Mouse (Mus musculus) 3134 (cell line): Measurements from ENCODE around the gene Cntnap2.
"Not testable (repeated sequence)": the region's sequence is repeated elsewhere in the genome, so short reads cannot be mapped to it uniquely, and the experiment has no call there.

Source experiments
- DNase-seq: peaks from one replicate; pipeline ENCODE4 v3.0.0-alpha.2; 2011; ENCODE audit warnings: low spot score; ENCODE audit not compliant: insufficient read length; ENCODE audit errors: extremely low read depth

The Cntnap2 gene

GRCm38 (mm10) chr6:46201828-46202227 lies 1142.7 kb downstream of the Cntnap2 start:
- no peak for DNase-seq

- DNase-seq, result no peak
Measured at GRCm38 (mm10) chr6:46205531-46205930, 1146.4 kb downstream of the Cntnap2 start.

- DNase-seq, result no peak
Measured at GRCm38 (mm10) chr6:46232889-46233288, 1173.7 kb downstream of the Cntnap2 start.

- no peak for DNase-seq
Measured at GRCm38 (mm10) chr6:46240349-46240748, 1181.2 kb downstream of the Cntnap2 start.

DNA sequence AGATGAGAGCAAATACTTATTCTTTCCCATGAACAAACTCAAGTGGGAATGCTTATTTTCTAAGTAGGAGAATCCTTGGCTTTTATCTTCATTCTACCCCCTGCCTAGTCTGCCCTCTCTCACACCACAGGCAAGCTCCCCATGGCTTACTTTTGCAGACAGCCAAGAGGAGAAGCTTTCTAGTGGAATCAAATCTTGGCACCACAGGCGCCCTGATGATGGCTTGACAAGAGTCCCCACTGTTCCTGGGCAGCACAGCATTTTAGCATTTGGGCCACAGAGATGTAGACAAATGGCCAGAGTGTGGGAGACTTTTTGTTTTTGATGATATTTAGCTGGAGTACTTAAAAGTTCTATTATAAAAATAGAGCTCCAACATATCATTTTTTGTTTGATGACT lies 1204.0 kb downstream of the Cntnap2 start:
- no peak for DNase-seq

DNA sequence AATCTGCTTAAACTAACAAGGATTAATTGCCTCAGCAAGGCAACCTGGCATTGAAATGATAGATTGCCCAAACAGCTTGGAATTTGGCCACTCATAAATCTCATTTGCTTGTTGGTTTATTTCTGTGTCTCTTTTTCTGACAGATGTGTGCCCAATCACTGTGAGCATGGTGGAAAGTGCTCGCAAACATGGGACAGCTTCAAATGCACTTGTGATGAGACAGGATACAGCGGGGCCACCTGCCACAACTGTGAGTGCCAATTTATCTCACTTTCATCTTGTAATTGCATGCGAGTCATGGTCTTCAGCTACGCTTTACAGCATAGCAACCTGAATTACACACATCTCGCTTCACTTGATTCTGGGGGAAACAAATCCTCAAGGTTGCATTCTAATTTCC lies 1287.8 kb downstream of the Cntnap2 start:
- no peak for DNase-seq

GRCm38 (mm10) chr6:46361091-46361490 lies 1301.9 kb downstream of the Cntnap2 start:
- DNase-seq, result no peak

GRCm38 (mm10) chr6:46362156-46362555 lies 1303.0 kb downstream of the Cntnap2 start:
- DNase-seq, result no peak

DNA sequence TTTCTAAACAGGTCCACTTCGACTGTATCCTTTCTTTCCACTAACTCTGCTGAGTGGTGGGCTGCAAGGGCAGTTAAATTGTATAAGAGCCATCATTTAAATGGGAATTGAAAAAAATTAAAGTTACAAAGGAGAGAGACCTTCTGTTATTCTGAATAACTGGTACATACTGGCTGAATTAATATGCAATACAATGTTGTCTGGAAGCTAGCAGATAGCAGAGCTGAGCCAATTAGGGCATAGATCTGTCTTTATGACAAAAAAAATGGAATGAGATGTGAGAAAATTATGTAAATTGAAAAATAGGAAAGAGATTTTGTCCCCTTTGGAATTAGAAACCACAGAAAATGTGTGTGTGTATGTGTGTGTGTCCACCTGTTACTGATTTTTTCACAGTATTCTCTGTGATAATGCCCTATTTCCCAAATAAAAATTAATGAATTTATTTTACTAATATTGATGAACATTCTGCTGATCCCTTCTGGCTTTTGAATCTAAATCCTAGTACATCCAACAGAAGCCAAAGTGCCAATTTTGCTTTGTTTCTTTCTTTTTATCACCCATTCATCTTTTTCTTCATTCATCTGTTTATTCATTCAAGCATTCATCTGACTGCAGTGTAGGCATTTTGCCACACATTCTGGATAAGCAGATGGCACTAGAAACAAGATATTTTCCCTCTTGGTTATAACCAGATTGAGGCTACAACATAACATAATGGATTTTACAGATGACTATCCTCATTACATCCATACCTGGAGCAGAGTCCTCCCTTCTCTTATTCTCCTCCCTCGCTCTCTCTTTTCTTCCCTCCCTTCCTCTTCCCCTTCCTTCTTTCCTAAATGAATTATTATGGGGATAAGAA lies 1339.8 kb downstream of the Cntnap2 start:
- no peak for DNase-seq

DNA sequence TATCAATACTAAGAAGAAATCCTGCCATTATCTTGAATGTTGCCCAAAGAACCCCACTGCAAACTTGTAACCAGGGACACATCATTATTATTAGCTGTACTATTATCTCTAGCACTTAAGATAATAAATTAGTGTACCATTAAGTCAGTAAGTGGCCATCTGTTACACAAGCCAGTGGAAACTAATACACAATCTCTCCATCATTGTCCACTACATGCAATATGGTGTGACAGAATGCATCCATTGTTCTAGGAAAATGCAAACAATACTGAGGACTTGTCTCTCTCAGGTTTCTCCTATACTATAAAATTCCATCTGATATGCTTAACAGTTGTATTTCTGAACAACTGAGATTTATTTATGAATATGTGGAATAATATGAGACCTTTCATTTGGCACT lies 1355.0 kb downstream of the Cntnap2 start:
- no peak for DNase-seq

DNA sequence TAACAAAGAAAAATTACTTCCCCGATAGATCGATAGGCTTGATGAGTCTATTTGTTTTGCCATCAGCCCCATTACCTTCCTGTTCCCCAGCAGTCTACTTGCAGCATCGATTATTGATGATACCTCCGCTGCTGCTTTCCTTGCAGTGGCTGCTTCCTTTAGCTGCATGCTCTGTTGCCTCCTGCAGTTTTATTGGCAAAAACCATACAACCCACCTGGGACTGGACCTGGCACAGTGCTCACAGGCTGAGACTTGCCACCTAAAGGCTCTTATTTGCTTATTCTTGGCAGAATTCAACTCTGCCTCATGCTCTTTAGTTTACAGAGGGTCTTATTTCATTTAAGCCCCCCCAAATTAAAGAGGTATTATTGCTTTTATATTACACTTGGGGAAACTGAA lies 1355.4 kb downstream of the Cntnap2 start:
- no peak for DNase-seq

GRCm38 (mm10) chr6:46419827-46420226 lies 1360.7 kb downstream of the Cntnap2 start:
- DNase-seq, result no peak

GRCm38 (mm10) chr6:46420349-46420748 lies 1361.2 kb downstream of the Cntnap2 start:
- DNase-seq, result no peak

- DNase-seq, result no peak
Measured at GRCm38 (mm10) chr6:46428231-46428630, 1369.1 kb downstream of the Cntnap2 start.

DNA sequence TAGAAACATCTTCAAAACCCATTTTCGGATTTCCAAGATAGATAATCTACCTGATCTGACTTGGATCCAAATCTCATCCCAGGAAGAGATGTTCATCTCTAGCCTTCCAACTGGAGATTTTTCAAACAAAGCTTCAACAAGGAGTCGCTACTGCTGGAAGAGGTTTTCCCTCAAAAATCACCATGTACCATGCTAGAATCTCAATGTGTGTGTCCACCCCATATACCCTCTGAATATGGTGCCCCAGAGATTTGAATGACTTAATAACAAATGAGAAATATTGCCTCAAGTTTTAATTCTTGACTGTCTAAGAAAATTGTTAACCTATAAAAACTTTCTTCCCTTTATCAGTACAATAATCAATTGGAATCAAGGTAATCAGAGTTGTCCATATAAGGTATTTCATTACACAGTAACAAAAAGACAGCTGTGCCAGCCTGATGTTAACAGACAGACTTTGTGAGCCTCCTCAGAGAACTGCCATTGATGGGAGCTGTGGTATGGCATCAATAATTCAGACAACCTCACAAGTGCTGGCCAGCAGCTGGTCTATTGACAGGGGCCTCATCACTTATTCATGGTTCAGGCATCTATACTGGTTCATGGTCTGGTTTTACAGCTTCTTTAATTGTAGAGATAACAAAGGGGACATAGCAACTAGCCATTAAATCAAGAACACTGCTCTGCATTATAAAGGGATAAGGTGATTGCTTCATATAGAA lies 1391.9 kb downstream of the Cntnap2 start:
- no peak for DNase-seq

DNA sequence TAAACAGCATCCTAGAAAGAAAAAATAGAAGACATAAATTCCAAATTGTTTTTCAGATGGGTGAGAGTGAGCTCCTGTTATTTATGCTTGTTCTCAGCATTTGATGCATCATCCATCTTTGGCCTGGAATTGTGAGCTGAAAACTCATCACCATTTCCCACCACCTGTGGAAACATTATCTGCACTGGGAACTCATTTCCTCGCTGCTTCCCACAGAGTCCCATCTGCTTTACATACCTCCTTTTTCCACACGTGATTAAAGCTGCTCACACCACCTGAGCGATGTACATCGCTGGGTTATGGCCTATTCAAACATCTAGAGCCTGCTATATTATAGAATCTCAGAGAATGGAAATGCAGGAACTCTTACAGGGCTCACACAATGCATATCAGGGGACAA lies 1413.5 kb downstream of the Cntnap2 start:
- no peak for DNase-seq

DNA sequence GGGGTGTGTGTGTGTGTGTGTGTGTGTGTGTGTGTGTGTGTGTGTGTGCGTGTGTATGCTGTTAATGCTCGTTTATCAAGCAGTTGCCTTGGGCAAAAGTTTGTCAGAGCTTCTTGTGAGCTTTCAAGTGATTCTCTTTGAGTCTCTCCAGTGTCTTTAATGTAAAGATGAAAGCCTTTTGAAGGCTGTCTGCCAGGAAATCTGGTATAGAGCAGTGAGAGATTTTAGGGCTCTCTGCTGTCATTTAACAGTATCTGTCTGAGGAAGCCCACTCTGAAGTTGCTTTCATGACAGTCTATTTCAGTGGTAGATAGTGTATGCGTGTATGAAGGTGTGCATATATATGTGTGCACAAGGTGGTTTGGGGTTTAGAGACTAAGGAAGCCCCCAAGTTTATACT lies 1425.2 kb downstream of the Cntnap2 start:
- no peak for DNase-seq

DNA sequence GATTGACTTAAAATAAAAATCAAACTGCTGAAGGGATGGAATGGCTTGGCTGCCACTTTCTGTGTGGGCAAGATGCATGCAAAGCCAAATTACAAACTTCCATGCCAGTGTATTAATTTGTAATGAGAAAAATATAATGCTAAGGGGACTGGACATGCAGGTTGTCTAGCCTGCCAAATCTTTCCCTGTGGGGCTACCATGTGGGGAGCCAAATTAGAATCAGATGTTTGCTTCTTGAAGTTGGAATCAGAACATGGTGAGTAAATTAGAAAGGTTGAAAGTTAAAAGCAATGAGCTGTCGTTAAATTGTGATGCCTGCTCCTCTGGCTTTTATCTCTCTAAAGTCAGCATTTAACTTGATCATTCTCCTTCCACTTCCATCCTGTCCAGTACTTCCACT lies 1443.6 kb downstream of the Cntnap2 start:
- no peak for DNase-seq

DNA sequence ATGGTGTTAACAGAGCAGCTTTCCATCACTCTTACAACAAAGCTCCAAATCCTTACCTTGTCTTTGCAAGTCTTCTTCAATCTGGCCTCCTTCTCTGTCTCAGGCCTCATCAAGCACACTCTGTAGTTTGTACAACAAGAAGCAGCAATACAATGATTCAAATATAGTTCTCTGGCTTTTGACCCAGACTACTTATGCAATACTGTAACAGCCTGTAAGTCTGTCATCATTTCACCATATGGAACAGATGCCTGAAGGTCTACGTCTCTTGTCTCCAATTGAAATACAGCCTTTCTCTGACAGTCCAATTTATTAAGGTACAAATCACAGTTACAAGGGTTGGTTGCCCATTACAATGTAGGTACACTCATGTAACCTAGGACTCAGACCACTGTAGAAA lies 1453.7 kb downstream of the Cntnap2 start:
- DNase-seq, result no peak

GRCm38 (mm10) chr6:46537586-46537985 lies 1478.4 kb downstream of the Cntnap2 start:
- DNase-seq, result not testable (repeated sequence)

DNA sequence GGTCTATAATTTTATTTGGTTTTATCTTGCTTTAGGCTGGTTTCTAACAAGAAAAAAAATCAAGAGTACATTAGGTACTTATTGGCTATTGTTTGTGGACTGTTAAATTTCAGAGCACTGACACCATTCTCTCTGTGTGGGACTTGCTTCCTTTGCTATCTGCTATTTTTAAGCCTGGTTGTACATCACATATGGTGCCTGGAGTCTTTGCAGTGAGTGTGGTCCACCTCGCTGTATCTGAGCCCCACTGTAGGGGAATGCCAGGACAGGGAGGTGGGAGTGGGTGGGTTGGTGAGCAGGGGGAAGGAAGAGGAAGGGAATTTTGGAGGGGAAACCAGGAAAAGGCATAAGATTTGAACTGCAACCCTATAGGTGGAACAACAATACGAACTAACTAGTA lies 1504.3 kb downstream of the Cntnap2 start:
- DNase-seq, result no peak

GRCm38 (mm10) chr6:46575055-46575454 lies 1515.9 kb downstream of the Cntnap2 start:
- no peak for DNase-seq
